Mouse (Mus musculus) small intestine, adult 2 months (tissue): ENCODE measurements around the gene Klf17.

Source experiments
- CTCF ChIP-seq: fragments of 200-500 bp; IDR thresholded peaks from 2 replicates; pipeline ENCODE4 v1.5.1; 2012; ENCODE audit warnings: low read depth, mild to moderate bottlenecking, control low read depth, inconsistent platforms, low read length, moderate library complexity, mixed read lengths; ENCODE audit not compliant: insufficient replicate concordance, insufficient read length; ENCODE audit errors: extremely low read depth
- POLR2A ChIP-seq: fragments of 200-500 bp; IDR thresholded peaks from 2 replicates; pipeline ENCODE4 v1.6.1; 2012; ENCODE audit warnings: low read depth, mild to moderate bottlenecking, control low read depth, inconsistent platforms, low read length, moderate library complexity

DNA sequence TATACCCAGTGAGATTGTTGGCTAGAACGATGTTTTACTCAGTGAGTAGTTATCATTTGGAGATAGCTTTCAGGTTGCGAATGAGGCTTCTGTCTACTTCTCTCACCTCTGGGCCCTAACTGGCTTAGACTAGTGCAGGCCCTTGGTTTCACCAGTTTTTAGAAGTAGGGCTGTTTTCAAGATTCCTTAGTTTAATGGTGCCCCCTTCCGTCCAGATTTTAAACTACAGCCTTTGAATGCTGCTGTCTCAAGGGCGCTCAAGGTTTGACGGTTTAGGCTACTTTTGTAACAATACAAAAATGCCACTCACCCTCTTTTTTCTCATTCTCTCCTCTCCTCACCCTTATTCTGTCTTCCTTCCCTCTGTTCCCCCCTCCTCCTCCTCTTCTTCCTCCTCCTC is 5.5 kb upstream of the Klf17 start:
- TF ChIP-seq CTCF (no peak), POLR2A (no peak)
